In the genomic region with DNA sequence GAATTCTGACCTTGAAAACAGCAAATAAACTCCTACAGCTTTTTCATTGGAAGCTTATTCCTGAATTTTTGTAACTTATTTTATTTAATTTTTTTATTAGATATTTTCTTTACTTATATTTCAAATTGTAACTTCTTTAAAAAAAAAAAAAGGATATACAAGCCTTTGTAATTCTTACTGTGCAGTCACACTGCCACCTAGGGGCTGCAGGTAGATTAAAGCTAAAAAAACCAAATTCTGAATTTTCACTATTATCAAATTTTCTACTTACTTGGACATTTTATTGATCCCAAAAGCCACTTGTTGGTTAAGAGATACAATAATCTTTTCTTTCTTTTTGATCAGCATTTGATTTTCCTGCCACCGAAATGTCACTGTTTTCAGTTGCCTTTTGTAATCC, we compare ENCODE assay signal across 8 mouse cellular contexts. TPM values are rescaled to one million over a fixed set of nuclear protein-coding genes. Genes with fewer than 3 reads are reported as not detected.
DNase-seq lines count a peak whose midpoint lies in the region; ATAC-seq and TF ChIP-seq lines count a peak whose summit lies in the region.

No protein-coding gene starts in this region.

- DNase-seq in heart, postnatal 14 days = peak; percentile 3 to 29
- DNase-seq in heart, adult 8-10 months (ENCODE audit: low spot score) = no peak
- DNase-seq in thymus, adult 2 months = peak; percentile 12
- no peak for DNase-seq in thymus, adult 18-20 months
- DNase-seq in embryonic facial prominence, embryonic 14.5 days (ENCODE audit: low spot score) = peak; percentile 38
- DNase-seq in midbrain, embryonic 11.5 days (ENCODE audit: low spot score, missing footprints) = no peak

- no peak overlapping the region for H3K9ac ChIP-seq in embryonic facial prominence, embryonic 14.5 days (ENCODE audit: low read depth, low read length)
- H3K9ac ChIP-seq in midbrain, embryonic 11.5 days (ENCODE audit: low read length) = no peak overlapping the region

- TF ChIP-seq CTCF in thymus, adult 2 months (IDR thresholded peaks at IDR 0.05; ENCODE audit: borderline replicate concordance, control insufficient read depth, extremely low read depth, insufficient read depth, low read length, poor library complexity) = no peak

- no peak for TF ChIP-seq POLR2A in thymus, adult 2 months (IDR thresholded peaks at IDR 0.05; ENCODE audit: control insufficient read depth, extremely low read depth, insufficient read depth, low read length, poor library complexity)

- H3K4me2 ChIP-seq in embryonic facial prominence, embryonic 14.5 days (ENCODE audit: low read depth, low read length) = no peak overlapping the region
- no peak overlapping the region for H3K4me2 ChIP-seq in midbrain, embryonic 11.5 days

- H3K4me3 ChIP-seq in thymus, adult 2 months (ENCODE audit: control insufficient read depth, insufficient read depth, low read length) = no peak overlapping the region
- H3K4me3 ChIP-seq in embryonic facial prominence, embryonic 14.5 days (ENCODE audit: low read depth, low read length) = no peak overlapping the region
- no peak overlapping the region for H3K4me3 ChIP-seq in midbrain, embryonic 11.5 days (ENCODE audit: low read depth, low read length)

- intact Hi-C loops in heart, postnatal 14 days (cut with DNase I) = no loop called here

- 92% methylated on average over 1 of the region's 1 CpGs for WGBS in thymus, adult 2 months
- 80% methylated on average over 1 of the region's 1 CpGs for WGBS in embryonic facial prominence, embryonic 14.5 days
- WGBS in midbrain, embryonic 11.5 days = 71% methylated on average over 1 of the region's 1 CpGs

- H3K36me3 ChIP-seq in thymus, adult 2 months (ENCODE audit: control insufficient read depth, insufficient read depth, low read length) = no peaks in the 10 kb centered on the region; the same call in 1 of the 2 replicates
- peaks cover 48% of the 10 kb centered on the region for H3K36me3 ChIP-seq in embryonic facial prominence, embryonic 14.5 days (ENCODE audit: control insufficient read depth, insufficient read depth, low read length)
- peaks cover 3% of the 10 kb centered on the region; the same call in 1 of the 2 replicates for H3K36me3 ChIP-seq in midbrain, embryonic 11.5 days (ENCODE audit: control insufficient read depth, insufficient read depth, low read length)

- H3K27ac ChIP-seq in thymus, adult 2 months (ENCODE audit: control insufficient read depth, insufficient read depth, low read length) = no peak overlapping the region
- no peak overlapping the region for H3K27ac ChIP-seq in embryonic facial prominence, embryonic 14.5 days (replicated peaks; ENCODE audit: low read depth, low read length)
- no peak overlapping the region for H3K27ac ChIP-seq in midbrain, embryonic 11.5 days (ENCODE audit: low read depth, low read length)

- H3K4me1 ChIP-seq in thymus, adult 2 months (replicated peaks; ENCODE audit: control insufficient read depth, insufficient read depth, low read length) = no peaks in the 10 kb centered on the region
- no peaks in the 10 kb centered on the region for H3K4me1 ChIP-seq in embryonic facial prominence, embryonic 14.5 days (ENCODE audit: control insufficient read depth, insufficient read depth, low read length)
- no peaks in the 10 kb centered on the region for H3K4me1 ChIP-seq in midbrain, embryonic 11.5 days (ENCODE audit: control insufficient read depth, insufficient read depth, low read length)

- ATAC-seq in embryonic facial prominence, embryonic 14.5 days (ENCODE audit: low read depth) = no peak
- no peak for ATAC-seq in erythroblast, adult 5-6 weeks (replicated peaks; ENCODE audit: low FRiP score, poor library complexity, severe bottlenecking)
- no peak for ATAC-seq in midbrain, embryonic 11.5 days (ENCODE audit: low FRiP score)
- ATAC-seq in monocyte, adult 5-6 weeks (replicated peaks; ENCODE audit: insufficient number of reproducible peaks, low FRiP score, low TSS enrichment, poor library complexity, severe bottlenecking) = no peak

- no peaks in the 10 kb centered on the region for H3K27me3 ChIP-seq in thymus, adult 2 months (ENCODE audit: control insufficient read depth, insufficient read depth, low read length)
- H3K27me3 ChIP-seq in embryonic facial prominence, embryonic 14.5 days (replicated peaks; ENCODE audit: control insufficient read depth, insufficient read depth, low read length) = no peaks in the 10 kb centered on the region
- H3K27me3 ChIP-seq in midbrain, embryonic 11.5 days (ENCODE audit: control insufficient read depth, insufficient read depth, low read length) = no peaks in the 10 kb centered on the region

- no peaks in the 10 kb centered on the region for H3K9me3 ChIP-seq in embryonic facial prominence, embryonic 14.5 days (ENCODE audit: control insufficient read depth, low read length)
- H3K9me3 ChIP-seq in midbrain, embryonic 11.5 days (ENCODE audit: control insufficient read depth, low read length) = no peaks in the 10 kb centered on the region

RNA-seq across cellular contexts. Expression of a gene that starts 52.2 kb away (rescaled TPM):
- total RNA-seq in heart, postnatal 14 days (2021) = 1 to 10 TPM; 8.2 to 8.3 TPM
- 10 to 100 TPM in 1 of 4 experiments, 1 to 10 TPM in 3; 6.7 to 10.4 (median 8.1) TPM for total RNA-seq in heart, adult 8-10 months (2022)
- 4.4 and 5.7 TPM in 2 replicates for polyA plus RNA-seq in thymus, adult 2 months (2012; rRNA removed)
- polyA plus RNA-seq in embryonic facial prominence, embryonic 14.5 days (2014; fragmentation: Nextera tagmentation; extraction: Ambion mirVana) = 33.3 and 40.9 TPM in 2 replicates
- total RNA-seq in erythroblast, adult 5-6 weeks (2015; ENCODE audit: low replicate concordance) = 6.1 and 11.5 TPM in 2 replicates
- total RNA-seq in erythroblast, adult 5-6 weeks (2017; ENCODE audit: low replicate concordance) = 13.8 and 14.9 TPM in 2 replicates
- polyA plus RNA-seq in midbrain, embryonic 11.5 days (2014; fragmentation: Nextera tagmentation; extraction: Ambion mirVana) = 52.0 and 60.4 TPM in 2 replicates
- 8.8 to 18.0 TPM (median 15.0 TPM) in 3 replicates for total RNA-seq in monocyte, adult 5-6 weeks (2017)

RNA-seq across cellular contexts. Expression of a gene that starts 52.2 kb away (rescaled TPM):
- total RNA-seq in heart, postnatal 14 days (2021) = 1 to 10 TPM; 2.0 to 4.2 TPM
- 1 to 10 TPM in 2 of 4 experiments, under 1 TPM in 2; 0.54 to 1.5 (median 1.00) TPM for total RNA-seq in heart, adult 8-10 months (2022)
- 16.7 and 19.2 TPM in 2 replicates for polyA plus RNA-seq in thymus, adult 2 months (2012; rRNA removed)
- 24.4 and 25.5 TPM in 2 replicates for polyA plus RNA-seq in embryonic facial prominence, embryonic 14.5 days (2014; fragmentation: Nextera tagmentation; extraction: Ambion mirVana)
- 24.6 and 29.7 TPM in 2 replicates for total RNA-seq in erythroblast, adult 5-6 weeks (2015; ENCODE audit: low replicate concordance)
- total RNA-seq in erythroblast, adult 5-6 weeks (2017; ENCODE audit: low replicate concordance) = 29.6 and 33.2 TPM in 2 replicates
- polyA plus RNA-seq in midbrain, embryonic 11.5 days (2014; fragmentation: Nextera tagmentation; extraction: Ambion mirVana) = 55.0 and 57.7 TPM in 2 replicates
- total RNA-seq in monocyte, adult 5-6 weeks (2017) = 7.2 to 12.8 TPM (median 8.2 TPM) in 3 replicates

Comparison
In these comparisons a context has a peak if more than half of its experiments do, and no peak if none do; other contexts are left out.
1. DNase-seq: peak in heart, postnatal 14 days (2 of 2), thymus, adult 2 months (single experiment) and embryonic facial prominence, embryonic 14.5 days (single experiment); none in heart, adult 8-10 months (single experiment), thymus, adult 18-20 months (0 of 2) and midbrain, embryonic 11.5 days (single experiment).